Mouse (Mus musculus) ZHBTc4 (cell line): ENCODE data around the gene Cbs.
A peak's percentile ranks its signal among the peaks of the same experiment; 100 is the strongest.

Source experiments
- DNase-seq: peaks from one replicate; pipeline ENCODE4 v3.0.0-alpha.2; 2011; ENCODE audit warnings: low read depth, low spot score

Cbs gene

DNA sequence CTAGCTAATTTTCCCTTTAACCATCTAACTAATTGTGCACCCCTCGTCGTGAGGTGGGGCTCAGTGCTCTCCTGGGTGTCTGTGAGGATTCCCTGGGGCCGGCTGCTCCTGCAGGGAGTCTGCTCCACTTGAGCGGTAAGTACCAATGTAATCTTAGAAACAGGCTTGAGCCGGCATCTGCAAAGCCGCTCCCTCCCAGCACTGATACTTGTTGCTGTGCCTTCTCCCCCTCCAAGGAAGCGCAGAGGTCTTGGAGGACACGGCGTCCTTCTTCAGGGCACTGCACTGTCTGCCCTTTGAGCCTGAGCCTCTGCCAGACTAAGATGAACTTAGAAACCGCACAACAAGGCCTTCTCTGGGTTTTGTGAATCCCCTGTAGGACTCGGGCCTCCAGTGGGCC is 46.2 kb downstream of the Cbs start:
- DNase-seq, result peak; percentile 56

- DNase-seq, result peak; percentile 62
Observed at GRCm38 (mm10) chr17:31588726-31589125, 48.3 kb downstream of the Cbs start.

- DNase-seq, result no peak
Observed at GRCm38 (mm10) chr17:31588115-31588514, 48.9 kb downstream of the Cbs start.

DNA sequence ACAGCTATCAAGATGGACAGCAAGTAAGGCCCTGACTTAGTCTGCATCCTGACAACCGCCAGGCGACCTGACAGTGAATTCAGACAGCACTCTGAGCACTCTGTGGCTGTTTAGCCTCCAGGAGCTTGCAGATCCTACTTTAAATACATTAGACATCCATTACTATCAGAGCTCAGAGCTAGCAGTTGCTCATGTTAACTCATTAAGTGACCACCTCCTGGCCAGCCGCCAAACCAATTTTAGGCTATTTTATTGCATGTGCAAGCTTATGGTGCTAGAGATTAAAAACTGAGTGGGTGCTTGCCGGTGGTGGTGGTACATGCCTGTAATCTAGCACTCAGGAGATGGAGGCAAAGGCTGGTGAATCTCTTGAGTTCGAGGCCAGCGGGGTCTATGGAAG is 53.3 kb downstream of the Cbs start:
- DNase-seq, result no peak

GRCm38 (mm10) chr17:31583185-31583584 is 53.9 kb downstream of the Cbs start:
- DNase-seq, result peak; percentile 79

- DNase-seq, result peak; percentile 88
Observed at GRCm38 (mm10) chr17:31580344-31580743, 56.7 kb downstream of the Cbs start.

- DNase-seq, result no peak
Observed at GRCm38 (mm10) chr17:31576394-31577175, 60.5 kb downstream of the Cbs start.

GRCm38 (mm10) chr17:31574662-31575061 is 62.4 kb downstream of the Cbs start:
- DNase-seq, result peak; percentile 47

DNA sequence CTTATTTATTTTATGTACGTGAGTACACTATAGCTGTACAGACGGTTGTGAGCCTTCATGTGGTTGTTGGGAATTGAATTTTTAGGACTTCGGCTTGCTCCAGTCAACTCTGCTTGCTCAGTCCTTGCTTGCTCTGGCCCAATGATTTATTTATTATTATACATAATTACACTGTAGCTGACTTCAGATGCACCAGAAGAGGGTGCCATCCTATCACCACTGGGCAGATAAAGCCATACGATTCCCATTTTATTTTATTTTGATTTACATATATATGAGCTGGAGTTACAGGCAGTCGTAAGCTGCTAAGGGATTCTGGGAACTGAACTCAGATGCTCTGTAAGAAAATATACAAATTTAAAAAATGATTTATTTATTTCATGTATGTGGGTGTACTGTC is 65.3 kb downstream of the Cbs start:
- DNase-seq, result no peak

- peak; percentile 82 for DNase-seq
Observed at GRCm38 (mm10) chr17:31570321-31570925, 66.6 kb downstream of the Cbs start.

DNA sequence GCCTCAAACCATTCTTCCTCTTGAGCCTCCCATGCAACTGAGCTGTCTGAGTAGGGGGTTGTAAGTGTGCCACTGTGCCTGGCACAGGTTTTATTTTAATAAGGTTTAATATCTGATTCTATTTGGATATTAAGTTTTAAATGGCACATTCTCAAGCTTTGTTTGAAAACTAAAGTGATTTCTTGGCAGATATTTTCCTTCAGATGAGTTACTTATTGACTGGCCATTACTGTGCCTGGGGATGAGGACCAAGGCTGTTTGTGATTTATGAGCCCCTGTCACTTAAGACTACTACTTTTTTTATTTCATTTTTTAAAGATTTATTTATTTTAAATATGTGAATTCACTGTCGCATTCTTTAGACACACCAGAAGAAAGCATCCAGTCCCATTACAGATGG is 67.3 kb downstream of the Cbs start:
- DNase-seq, result no peak

DNA sequence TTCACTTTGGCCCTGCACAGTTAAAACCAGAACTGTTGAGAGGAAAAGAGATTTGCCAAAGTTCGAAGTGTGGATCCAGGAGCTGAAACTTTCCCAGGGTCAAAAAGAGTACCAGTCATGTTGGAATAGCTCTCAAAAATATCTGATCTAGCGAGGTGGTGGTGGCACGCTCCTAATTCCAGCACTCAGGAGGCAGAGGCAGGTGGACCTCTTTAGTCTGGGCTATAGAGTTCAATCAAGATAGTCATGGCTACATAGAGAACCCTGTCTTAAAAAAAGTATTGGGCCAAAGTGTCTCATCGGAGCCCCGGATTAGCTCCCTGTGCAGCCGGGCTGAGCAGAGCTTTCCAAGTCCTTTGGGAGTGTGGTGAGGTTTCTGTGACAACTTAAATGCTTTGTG is 70.8 kb downstream of the Cbs start:
- DNase-seq, result no peak

DNA sequence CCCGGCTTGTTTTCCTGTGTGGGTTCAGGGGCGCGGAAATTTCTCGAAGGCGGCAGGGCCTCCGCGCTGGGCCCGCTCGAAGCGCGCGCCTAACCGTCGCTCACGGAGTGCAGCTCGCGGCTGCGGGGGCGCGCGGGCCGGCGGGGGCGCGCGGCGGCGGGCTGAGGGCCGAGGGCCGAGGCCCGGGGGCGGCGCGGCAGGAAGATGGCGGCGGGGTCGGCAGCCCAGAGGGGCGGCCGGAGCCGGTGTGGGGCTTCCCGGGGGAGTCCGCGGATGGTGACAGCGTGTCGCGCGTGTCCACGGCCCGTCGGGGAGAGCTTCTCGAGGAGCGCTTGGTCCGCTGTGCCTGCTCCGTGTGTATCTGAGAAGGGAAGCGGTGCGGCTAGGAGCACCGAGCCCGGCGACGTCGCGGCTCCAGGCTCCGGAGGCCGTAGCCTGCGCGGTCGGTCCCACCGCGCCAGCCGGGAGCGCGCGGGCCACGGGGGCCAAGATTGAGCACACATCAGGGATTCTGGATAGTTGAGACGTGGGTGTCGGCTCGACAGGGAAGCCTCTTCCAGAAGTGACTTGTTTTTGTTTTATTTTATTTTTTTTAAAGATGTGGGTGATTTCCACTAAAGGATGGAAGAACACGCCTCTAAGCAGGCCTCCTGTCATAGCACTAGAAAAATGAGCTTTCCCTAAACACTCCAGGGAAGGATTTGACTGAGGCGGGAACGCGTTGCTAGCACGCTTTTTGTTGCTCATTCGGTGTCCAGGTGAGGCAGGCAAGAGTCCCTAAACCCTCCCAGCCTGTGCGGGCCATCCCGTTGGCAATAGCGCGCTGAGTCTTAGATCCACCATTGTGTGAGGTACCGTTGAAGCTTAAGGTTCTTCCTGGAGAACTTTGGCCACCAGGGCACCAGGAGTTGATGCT is 71.6 kb downstream of the Cbs start:
- peak; percentile 70 for DNase-seq

GRCm38 (mm10) chr17:31564858-31565140 is 72.2 kb downstream of the Cbs start:
- no peak for DNase-seq

DNA sequence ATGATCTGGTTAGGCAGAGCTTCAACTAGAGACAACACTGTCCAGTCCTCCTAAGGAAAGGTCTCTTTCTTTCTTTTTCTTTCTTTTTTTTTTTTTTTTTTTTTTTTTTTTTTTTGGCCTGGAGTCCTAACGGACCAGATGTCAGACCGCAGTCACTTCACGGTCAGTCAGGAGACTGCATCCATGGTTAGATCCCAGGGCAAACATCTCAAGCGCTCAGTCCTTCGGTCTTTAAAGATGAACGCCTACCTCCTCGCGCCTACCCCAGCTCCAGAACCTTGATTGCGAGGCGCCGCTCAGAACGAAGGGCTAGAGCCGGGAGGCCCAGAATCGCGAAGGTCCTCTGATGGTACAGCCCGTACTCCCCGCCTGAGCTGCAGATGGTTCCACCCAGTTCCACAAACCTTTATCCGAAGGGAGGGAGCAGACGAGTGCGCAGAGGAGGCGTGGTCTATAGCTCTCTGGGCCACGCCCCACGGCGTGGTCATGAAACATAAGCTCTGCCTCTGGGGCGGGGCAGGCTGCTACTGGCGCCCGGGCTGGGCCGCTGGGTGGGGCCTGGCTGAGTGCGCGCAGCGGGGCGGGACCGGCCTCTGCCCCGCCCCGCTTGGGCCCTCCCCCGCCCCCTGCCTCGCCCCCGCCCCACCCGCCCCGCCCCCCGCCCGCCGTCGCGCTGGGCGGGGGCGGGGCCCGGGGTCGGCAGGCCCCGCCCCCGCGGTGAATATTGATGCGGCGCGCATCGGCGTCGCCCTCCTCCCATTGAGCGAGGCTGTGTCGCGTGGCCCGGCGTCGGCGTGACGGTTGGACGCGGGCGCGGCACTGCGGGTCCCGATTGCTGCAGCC is 72.8 kb downstream of the Cbs start, which contains the start of gene Pknox1:
Gene Pknox1 (plus strand): TSS at position 720 of the 843 bp plus-strand sequence.
- DNase-seq, result peak; percentile 100

GRCm38 (mm10) chr17:31563632-31564014 is 73.4 kb downstream of the Cbs start:
- no peak for DNase-seq

DNA sequence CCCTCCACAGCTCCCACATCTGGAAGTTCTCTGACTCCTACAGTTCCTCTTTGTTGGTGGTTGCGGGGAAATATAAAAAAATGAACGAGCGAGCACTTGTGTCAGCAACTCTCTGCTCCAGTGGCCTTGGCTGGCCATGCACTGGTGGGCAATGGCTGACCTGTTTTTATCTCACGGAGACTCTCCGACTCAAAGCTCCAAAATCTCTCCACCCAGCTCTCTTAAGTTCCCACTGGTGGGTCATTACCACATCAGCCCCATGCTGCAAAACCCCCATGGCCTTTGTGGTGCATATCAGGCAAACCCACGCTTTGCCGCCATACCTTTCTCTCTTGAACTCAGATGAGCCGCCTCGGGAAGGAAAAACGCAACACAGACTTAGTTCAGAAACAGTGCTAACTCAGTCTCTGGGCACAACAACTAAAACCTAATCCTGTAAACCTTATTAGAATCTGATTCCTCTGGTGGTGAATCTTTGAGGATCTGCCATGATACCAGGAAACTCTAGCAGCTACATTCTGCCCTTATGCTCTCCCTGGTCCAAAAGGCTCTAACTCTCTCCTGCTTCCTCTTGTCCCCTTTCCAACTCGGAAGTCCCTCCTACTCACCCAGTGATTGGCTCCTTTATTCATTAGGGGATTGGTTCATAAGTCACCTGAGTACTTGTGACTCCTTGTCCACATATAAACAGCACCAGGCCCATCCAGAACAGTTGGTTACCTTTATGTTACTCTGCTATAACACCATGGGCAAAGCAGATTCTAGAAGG is 77.8 kb downstream of the Cbs start:
- DNase-seq, result peak; percentile 77
